Mouse (Mus musculus): ENCODE results near the gene S1pr3. TPM values are rescaled to one million over a fixed set of nuclear protein-coding genes. Genes with fewer than 3 reads are reported as not detected.

S1pr3 gene
- total RNA-seq, 2 experiments from 2014 or later = 8.5 to 8.6 TPM

GRCm38 (mm10) chr13:51433371-51433770 lies 24.9 kb downstream of the S1pr3 start:
- intact Hi-C loops (cut with DNase I) = no loop called here
- DNase-seq (ENCODE audit: low spot score in 2 of 2) = no peak

GRCm38 (mm10) chr13:51434460-51434859 lies 26.0 kb downstream of the S1pr3 start:
- no peak for DNase-seq (ENCODE audit: low spot score in 2 of 2)
- intact Hi-C loops (cut with DNase I) = no loop called here

- intact Hi-C loops (cut with DNase I) = loop anchor here (5.0 kb wide), 1 partner anchor 132 kb away; the partner anchor contains the start of gene Shc3
- no peak for DNase-seq (ENCODE audit: low spot score in 2 of 2)
Measured at GRCm38 (mm10) chr13:51435146-51435545, 26.7 kb downstream of the S1pr3 start.

DNA sequence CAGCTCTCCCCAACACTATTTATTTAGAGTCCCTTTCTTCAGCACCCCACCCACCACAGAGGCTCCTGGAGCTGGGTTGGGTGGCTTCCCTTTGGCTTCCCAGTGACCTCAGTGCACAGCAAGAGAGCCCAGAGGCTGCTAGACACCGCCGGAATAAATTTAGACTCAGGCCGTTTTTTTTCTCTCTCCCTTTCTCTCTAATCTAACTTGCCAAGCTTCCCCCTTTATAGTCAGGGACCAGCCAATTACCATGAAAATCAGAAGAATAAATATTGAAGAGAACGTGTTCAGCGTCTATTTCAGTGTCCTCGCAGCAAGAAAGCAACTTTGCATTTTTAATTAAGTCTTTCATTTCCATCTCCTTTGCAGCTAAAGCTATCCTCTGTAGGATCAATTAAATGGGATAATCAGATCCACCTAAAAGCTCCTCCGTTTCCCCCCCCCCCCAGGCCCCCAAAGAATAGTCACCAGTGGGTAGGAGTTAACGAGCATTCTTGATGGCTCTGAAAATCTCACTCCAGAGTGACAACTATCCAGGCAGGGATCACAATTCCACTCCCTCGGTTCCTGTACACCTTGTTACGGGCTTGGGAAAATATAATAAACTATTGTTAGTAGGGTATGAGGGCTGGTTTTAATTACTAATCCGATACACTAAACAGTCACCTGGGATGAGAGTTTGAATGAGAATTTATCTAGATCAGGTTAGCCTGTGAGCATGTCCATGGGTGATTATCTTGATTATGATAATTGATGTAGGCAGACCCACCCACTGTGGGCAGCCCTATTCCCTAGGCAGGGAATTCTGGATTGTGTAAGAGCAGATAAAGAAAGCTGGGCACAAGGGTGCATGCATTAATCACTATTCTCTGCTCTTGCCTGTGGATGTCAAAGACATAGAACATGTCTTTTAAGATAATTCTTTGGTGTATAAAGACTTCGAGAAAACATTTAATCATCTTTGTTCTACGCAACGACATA lies 29.0 kb downstream of the S1pr3 start:
- intact Hi-C loops (cut with DNase I) = loop anchor here (5.0 kb wide), 1 partner anchor 130 kb away; the partner anchor contains the start of gene Shc3
- DNase-seq (ENCODE audit: low spot score in 2 of 2) = no peak

DNA sequence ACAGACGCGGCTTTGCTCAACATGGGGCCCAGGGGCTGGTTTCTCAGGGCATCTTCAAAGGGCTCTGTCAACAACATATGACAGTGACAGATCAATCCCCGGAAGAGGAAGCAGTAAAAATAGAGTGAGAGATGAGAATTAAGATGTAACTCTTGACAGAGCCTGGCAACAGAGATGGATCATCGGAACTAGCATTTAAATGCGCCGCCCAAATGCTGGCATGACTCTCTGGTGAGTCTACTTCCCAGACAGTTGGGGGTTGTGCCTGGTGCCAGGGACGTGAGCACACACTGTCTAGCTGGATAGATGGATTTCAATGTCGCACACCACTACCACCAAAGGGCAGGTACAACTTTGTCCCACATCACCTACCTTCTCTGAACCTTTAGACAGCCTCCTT lies 34.5 kb downstream of the S1pr3 start:
- no peak for DNase-seq (ENCODE audit: low spot score in 2 of 2)
- intact Hi-C loops (cut with DNase I) = no loop called here

DNA sequence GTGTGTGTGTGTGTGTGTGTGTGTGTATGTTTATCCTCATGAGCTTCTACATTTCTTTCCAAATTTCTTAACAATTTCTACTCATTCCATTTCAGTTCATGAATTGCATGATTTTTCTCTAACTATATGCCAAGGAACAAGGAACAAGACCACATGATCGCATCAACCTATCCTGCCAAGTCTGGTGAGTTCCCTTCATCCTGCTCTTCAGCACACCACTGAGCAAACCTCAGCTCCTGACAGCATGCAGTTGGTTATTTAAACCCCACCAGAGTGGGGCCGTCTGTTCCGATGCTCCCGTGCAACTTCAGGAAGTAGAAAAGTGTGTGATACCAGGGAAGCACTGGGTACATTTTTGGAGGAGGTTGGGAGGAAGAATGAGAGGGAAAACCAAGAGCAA lies 38.1 kb downstream of the S1pr3 start:
- no peak for DNase-seq (ENCODE audit: low spot score in 2 of 2)
- intact Hi-C loops (cut with DNase I) = no loop called here

DNA sequence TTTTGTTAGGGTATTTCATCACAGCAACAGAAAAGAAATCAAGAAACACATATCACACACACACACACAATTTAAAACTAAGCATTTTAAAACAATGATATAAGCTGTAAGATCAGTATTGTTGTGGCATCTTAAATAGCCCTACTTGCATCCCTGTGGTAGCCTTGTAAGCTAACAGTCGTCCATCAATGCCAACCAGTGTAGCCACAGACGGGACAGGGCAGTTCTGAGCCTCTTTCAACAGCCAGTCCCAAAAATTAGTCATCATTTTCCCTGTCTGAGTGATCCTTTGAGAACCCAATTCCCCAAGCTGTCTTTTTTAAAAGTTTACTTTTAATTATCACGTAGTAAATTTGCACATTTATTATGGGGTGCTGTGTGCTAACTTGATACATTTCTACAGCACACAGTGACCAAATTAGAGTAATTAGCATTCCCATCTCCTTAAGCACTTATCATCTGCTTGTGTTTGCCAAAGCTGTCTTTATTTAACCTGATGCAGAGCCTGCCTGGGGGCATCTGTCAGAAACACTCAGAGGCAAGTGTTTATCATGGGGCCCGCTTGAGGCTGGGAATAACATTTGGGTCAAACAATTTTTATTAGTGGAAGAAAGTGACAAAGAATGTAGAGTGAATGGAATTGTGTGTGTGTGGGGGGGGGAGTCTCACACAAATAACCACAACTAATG lies 47.9 kb downstream of the S1pr3 start:
- no peak for DNase-seq (ENCODE audit: low spot score in 2 of 2)
- intact Hi-C loops (cut with DNase I) = no loop called here

- no peak for DNase-seq (ENCODE audit: low spot score in 2 of 2)
- intact Hi-C loops (cut with DNase I) = no loop called here
Measured at GRCm38 (mm10) chr13:51464294-51464693, 55.9 kb downstream of the S1pr3 start.

- intact Hi-C loops (cut with DNase I) = no loop called here
Measured at GRCm38 (mm10) chr13:51466117-51466841, 57.8 kb downstream of the S1pr3 start.

DNA sequence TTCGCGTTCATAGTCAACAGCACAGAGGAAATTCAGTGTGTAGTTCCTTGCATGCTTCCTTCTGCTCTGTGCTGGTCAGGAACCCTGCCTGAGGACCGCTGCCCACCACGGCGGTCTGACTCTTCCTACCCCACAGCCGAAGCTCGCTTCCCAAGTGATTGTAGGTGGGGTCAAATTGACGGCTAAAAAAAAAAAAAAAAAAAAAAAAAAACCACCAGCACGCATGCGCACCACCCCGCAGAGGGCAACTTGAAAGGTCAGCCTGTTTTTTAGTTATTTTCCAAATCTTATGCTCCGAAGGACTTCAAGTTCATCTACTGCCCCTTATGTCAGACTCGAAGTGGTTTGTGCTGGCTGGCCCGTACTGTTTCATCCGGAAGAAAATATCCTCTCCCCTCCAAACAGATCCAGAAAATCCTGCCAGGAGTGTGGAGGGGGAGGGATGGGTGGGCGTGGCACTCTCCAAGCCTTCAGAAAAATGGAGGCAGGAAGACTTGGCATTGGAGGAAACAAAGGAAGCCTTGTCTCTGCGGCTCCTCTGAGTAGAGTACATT lies 60.3 kb downstream of the S1pr3 start:
- DNase-seq (ENCODE audit: low spot score in 2 of 2) = no peak
- intact Hi-C loops (cut with DNase I) = no loop called here

More at GRCm38 (mm10) chr13:51466117-51466841, 57.8 kb downstream of the S1pr3 start:
- DNase-seq (ENCODE audit: low spot score in 2 of 2) = no peak

Other genes starting within 250 kb of the S1pr3 start
- under 1 TPM; 0.61 to 0.72 TPM for gene Nxnl2, start 237.6 kb upstream of the S1pr3 start, total RNA-seq (2021)
- 100 to 1,000 TPM; 218 to 226 TPM for gene Shc3, start 160.8 kb downstream of the S1pr3 start, total RNA-seq (2021)
- 1 to 10 TPM; 2.4 to 3.6 TPM for gene Cks2, start 236.6 kb downstream of the S1pr3 start, total RNA-seq (2021)
- 10 to 100 TPM; 16.0 to 16.9 TPM for gene Secisbp2, start 243.1 kb downstream of the S1pr3 start, total RNA-seq (2021)

Measured in left cerebral cortex, postnatal 14 days (tissue).